Mouse (Mus musculus) adrenal gland (tissue): ENCODE data around the gene Sorcs3.

Source experiments
- intact Hi-C: fragments of 180-260 bp; cut with DNase I; formaldehyde crosslinking; loops from one replicate; pipeline ENCODE4 v1.15.1; 2025
- long read RNA-seq, 2 experiments: library from polyadenylated mRNA; unstranded; transcript quantifications; one replicate each; pipeline ENCODE4 v2.0.0; 2020; ENCODE audit warnings: borderline replicate concordance in 1 of 2; ENCODE audit not compliant: insufficient replicate concordance in 1 of 2

The Sorcs3 gene
- long read RNA-seq, experiment 1 = 0 reads
- long read RNA-seq, experiment 2 = 0 reads

- intact Hi-C loops = no loop called here
These were observed at the start of gene Sorcs3 for GRCm38 (mm10) chr19:48205929-48206814. Gene Sorcs3, plus strand, starts transcription at chr19:48206025.

- intact Hi-C loops = no loop called here
These were observed 40.5 kb upstream of the Sorcs3 start for GRCm38 (mm10) chr19:48165341-48165740.

- intact Hi-C loops = no loop called here
These were observed 38.7 kb upstream of the Sorcs3 start for GRCm38 (mm10) chr19:48167110-48167509.

GRCm38 (mm10) chr19:48168284-48168683 lies 37.5 kb upstream of the Sorcs3 start:
- intact Hi-C loops = no loop called here

- intact Hi-C loops = no loop called here
These were observed 31.1 kb upstream of the Sorcs3 start for GRCm38 (mm10) chr19:48174717-48175116.

- intact Hi-C loops = no loop called here
These were observed 1.8 kb upstream of the Sorcs3 start for GRCm38 (mm10) chr19:48203928-48204470.

- intact Hi-C loops = no loop called here
These were observed 1.3 kb upstream of the Sorcs3 start for GRCm38 (mm10) chr19:48204476-48204875.

GRCm38 (mm10) chr19:48204892-48205761 lies 698 bp upstream of the Sorcs3 start:
- intact Hi-C loops = no loop called here

GRCm38 (mm10) chr19:48206861-48207730 lies 1.3 kb downstream of the Sorcs3 start:
- intact Hi-C loops = no loop called here

GRCm38 (mm10) chr19:48207731-48208370 lies 2.0 kb downstream of the Sorcs3 start:
- intact Hi-C loops = no loop called here

GRCm38 (mm10) chr19:48215379-48215778 lies 9.6 kb downstream of the Sorcs3 start:
- intact Hi-C loops = no loop called here

GRCm38 (mm10) chr19:48237786-48238372 lies 32.1 kb downstream of the Sorcs3 start:
- intact Hi-C loops = no loop called here

- intact Hi-C loops = no loop called here
These were observed 32.6 kb downstream of the Sorcs3 start for GRCm38 (mm10) chr19:48238391-48238790.

GRCm38 (mm10) chr19:48240960-48241359 lies 35.1 kb downstream of the Sorcs3 start:
- intact Hi-C loops = no loop called here

GRCm38 (mm10) chr19:48244036-48244435 lies 38.2 kb downstream of the Sorcs3 start:
- intact Hi-C loops = no loop called here

GRCm38 (mm10) chr19:48259223-48259622 lies 53.4 kb downstream of the Sorcs3 start:
- intact Hi-C loops = no loop called here

GRCm38 (mm10) chr19:48260671-48261070 lies 54.8 kb downstream of the Sorcs3 start:
- intact Hi-C loops = no loop called here

GRCm38 (mm10) chr19:48263750-48264149 lies 57.9 kb downstream of the Sorcs3 start:
- intact Hi-C loops = no loop called here

GRCm38 (mm10) chr19:48280273-48280672 lies 74.4 kb downstream of the Sorcs3 start:
- intact Hi-C loops = no loop called here

- intact Hi-C loops = no loop called here
These were observed 76.4 kb downstream of the Sorcs3 start for GRCm38 (mm10) chr19:48282250-48282649.
